Mouse (Mus musculus) effector memory CD4-positive, alpha-beta T cell, adult 7 months (primary cell): ENCODE measurements around the gene Gm867. TPM values are rescaled to one million over a fixed set of nuclear protein-coding genes. Genes with fewer than 3 reads are reported as not detected.

ENCODE experiments used
- polyA plus RNA-seq: library from polyadenylated mRNA; unstranded; fragments of 100-300 nt; shearing (Covaris generic); gene quantifications from one replicate; pipeline ENCODE4 v1.2.1, GENCODE M21; 2017

Gene Gm867
- polyA plus RNA-seq, result not detected

GRCm38 (mm10) chr10:75940520-75940919, at the start of gene Gm867:
Gene Gm867, minus strand, starts transcription at chr10:75940672.

GRCm38 (mm10) chr10:75954381-75954811, 13.9 kb upstream of the Gm867 start, which contains the start of gene Gm5134:
Gene Gm5134, plus strand, starts transcription at chr10:75954514.

GRCm38 (mm10) chr10:75942736-75943477, 2.4 kb upstream of the Gm867 start, which contains the start of gene Vpreb3:
Gene Vpreb3, plus strand, starts transcription at chr10:75943057.

GRCm38 (mm10) chr10:75935680-75936541, 4.6 kb downstream of the Gm867 start, which contains the start of gene Mmp11:
Gene Mmp11, minus strand, starts transcription at chr10:75936496.

GRCm38 (mm10) chr10:75932891-75933290, 7.6 kb downstream of the Gm867 start, which contains the start of gene Chchd10:
Gene Chchd10, plus strand, starts transcription at chr10:75933130.

GRCm38 (mm10) chr10:75921026-75921725, 19.3 kb downstream of the Gm867 start, which contains the start of gene Smarcb1:
Gene Smarcb1, minus strand, starts transcription at chr10:75921617.

GRCm38 (mm10) chr10:75893089-75893750, 47.3 kb downstream of the Gm867 start, which contains the start of gene Derl3:
Gene Derl3, plus strand, starts transcription at chr10:75893413.

Other genes starting within 250 kb of the Gm867 start
- gene Cabin1, start 176.3 kb downstream of the Gm867 start, polyA plus RNA-seq, result 45.6 TPM
- 40.4 TPM for gene Ddt, start 167.3 kb downstream of the Gm867 start, polyA plus RNA-seq
- not detected for gene Gm20441, start 159.7 kb downstream of the Gm867 start, polyA plus RNA-seq
- 2.7 TPM for gene Gstt3, start 159.3 kb downstream of the Gm867 start, polyA plus RNA-seq
- gene Gstt1, start 142.1 kb downstream of the Gm867 start, polyA plus RNA-seq, result 0.38 TPM
- gene Gstt4, start 118.1 kb downstream of the Gm867 start, polyA plus RNA-seq, result not detected
- 37.6 TPM for gene Gstt2, start 103.2 kb downstream of the Gm867 start, polyA plus RNA-seq
- 511 TPM for gene Mif, start 80.4 kb downstream of the Gm867 start, polyA plus RNA-seq
- 0.48 TPM for gene Derl3, start 47.3 kb downstream of the Gm867 start, polyA plus RNA-seq
- gene Smarcb1, start 19.1 kb downstream of the Gm867 start, polyA plus RNA-seq, result 41.5 TPM
- 18.7 TPM for gene Chchd10, start 7.5 kb downstream of the Gm867 start, polyA plus RNA-seq
- 0.77 TPM for gene Mmp11, start 4.2 kb downstream of the Gm867 start, polyA plus RNA-seq
- 1.3 TPM for gene Vpreb3, start 2.4 kb upstream of the Gm867 start, polyA plus RNA-seq
- gene Gm5134, start 13.8 kb upstream of the Gm867 start, polyA plus RNA-seq, result 0.79 TPM
- 32.4 TPM for gene Zfp280b, start 92.0 kb upstream of the Gm867 start, polyA plus RNA-seq
- gene Slc5a4b, start 170.3 kb upstream of the Gm867 start, polyA plus RNA-seq, result 0.20 TPM
- gene Slc5a4a, start 206.8 kb upstream of the Gm867 start, polyA plus RNA-seq, result not detected